Mouse (Mus musculus) forebrain, postnatal 0 days (tissue): ENCODE data around the gene Akt1. TPM values are rescaled to one million over a fixed set of nuclear protein-coding genes. Genes with fewer than 3 reads are reported as not detected.

Experiments
- ATAC-seq: fragments of 200-750 bp; cut with Nextera tagmentation; 2 replicates; pipeline ENCODE4 v1.8.0; 2017; ENCODE audit warnings: mild to moderate bottlenecking, moderate library complexity
- DNase-seq: peaks from one replicate; pipeline ENCODE4 v3.0.0-alpha.2; 2015
- H3K27ac ChIP-seq: fragments of 300-500 bp; sonication (generic); 2 replicates; pipeline ENCODE4 v1.5.1; 2014; ENCODE audit warnings: low read depth, mild to moderate bottlenecking, antibody characterized with exemption, low read length, moderate library complexity, mixed read lengths
- H3K27me3 ChIP-seq: fragments of 300-500 bp; sonication (generic); 2 replicates; pipeline ENCODE4 v1.6.1; 2014; ENCODE audit warnings: mild to moderate bottlenecking, low read length, mixed read lengths; ENCODE audit not compliant: insufficient read depth
- H3K36me3 ChIP-seq: fragments of 300-500 bp; sonication (generic); 2 replicates; pipeline ENCODE4 v1.6.1; 2014; ENCODE audit warnings: mild to moderate bottlenecking, moderate library complexity; ENCODE audit not compliant: insufficient read depth
- H3K4me1 ChIP-seq: fragments of 300-500 bp; sonication (generic); 2 replicates; pipeline ENCODE4 v1.6.1; 2014; ENCODE audit warnings: antibody characterized with exemption; ENCODE audit not compliant: insufficient read depth
- H3K4me2 ChIP-seq: fragments of 300-500 bp; sonication (generic); 2 replicates; pipeline ENCODE4 v1.6.1; 2014; ENCODE audit warnings: low read depth, mild to moderate bottlenecking, moderate library complexity
- H3K4me3 ChIP-seq: fragments of 300-500 bp; sonication (generic); 2 replicates; pipeline ENCODE4 v1.5.1; 2014; ENCODE audit warnings: low read depth, low read length, mixed read lengths
- H3K9ac ChIP-seq: fragments of 300-500 bp; sonication (generic); 2 replicates; pipeline ENCODE4 v1.6.1; 2014; ENCODE audit warnings: mild to moderate bottlenecking
- H3K9me3 ChIP-seq: fragments of 300-500 bp; sonication (generic); 2 replicates; pipeline ENCODE4 v1.6.1; 2016; ENCODE audit warnings: low read length
- CTCF ChIP-seq: sonication (generic); IDR thresholded peaks from 2 replicates; pipeline ENCODE4 v1.5.1; 2016; ENCODE audit warnings: antibody characterized with exemption, control low read depth, low read depth
- WGBS: fragments of 180-500 bp; shearing (Covaris S2); extraction: QIAGEN DNeasy Blood & Tissue Kit; methylation state at CpG from one replicate; pipeline ENCODE4 v1.1.7; 2014; 5-methylcytosine and 5-hydroxymethylcytosine counted together
- polyA plus RNA-seq: library from polyadenylated mRNA; unstranded; fragments of >200 nt; fragmentation: Nextera tagmentation; extraction: Ambion mirVana; gene quantifications from 2 replicates; pipeline ENCODE4 v1.2.1, GENCODE M21; 2015
- total RNA-seq: library from RNA; depleted of rRNA; stranded (reverse); fragments of >200 nt; gene quantifications from 2 replicates; pipeline ENCODE4 v1.2.3, GENCODE M21; 2014; rRNA removed

Akt1 gene
- total RNA-seq (213 and 215 TPM in 2 replicates), polyA plus RNA-seq (117 TPM in 2 replicates)

- Histone ChIP-seq H3K9me3 (no peaks in the 10 kb centered on the region), H3K4me2 (peak within 1 kb of the TSS; percentile 88), H3K36me3 (peaks cover 14% of the 10 kb centered on the region; the same call in 1 of the 2 replicates), H3K9ac (peak within 1 kb of the TSS; percentile 96), H3K4me1 (peaks cover 24% of the 10 kb centered on the region), H3K27me3 (peaks cover 15% of the 10 kb centered on the region; the same call in 1 of the 2 replicates), H3K27ac (peak within 1 kb of the TSS; percentile 91), H3K4me3 (peak within 1 kb of the TSS; percentile 91)
- ATAC-seq (peak; percentile 23; the same call in 1 of the 2 replicates), DNase-seq (peak; percentile 68)
- no peak for TF ChIP-seq CTCF
- 3% methylated on average over 32 of the region's 70 CpGs for WGBS
Observed at GRCm38 (mm10) chr12:112674132-112675011, at the start of gene Akt1. Akt1 (minus strand) TSS chr12:112674884.

GRCm38 (mm10) chr12:112724077-112724805, 49.6 kb upstream of the Akt1 start:
- 0 out of 2 replicates have a peak overlapping the region, but pooled peaks have one; percentile 10 for H3K4me2 ChIP-seq
- peak; percentile 68 for TF ChIP-seq CTCF
- no peaks in the 10 kb centered on the region for H3K9me3 ChIP-seq
- peaks cover 17% of the 10 kb centered on the region; the same call in 1 of the 2 replicates for H3K36me3 ChIP-seq
- peak; percentile 56 for ATAC-seq
- H3K4me1 ChIP-seq = peaks cover 17% of the 10 kb centered on the region
- no peak overlapping the region for H3K27ac ChIP-seq
- H3K27me3 ChIP-seq = no peaks in the 10 kb centered on the region
- H3K9ac ChIP-seq = no peak overlapping the region
- no peak overlapping the region for H3K4me3 ChIP-seq
- peak; percentile 80 for DNase-seq
- WGBS = 80% methylated on average over 11 of the region's 11 CpGs

GRCm38 (mm10) chr12:112723445-112723844, 48.8 kb upstream of the Akt1 start:
- 90% methylated on average over 6 of the region's 6 CpGs for WGBS
- no peak overlapping the region for H3K27ac ChIP-seq
- peaks cover 17% of the 10 kb centered on the region for H3K4me1 ChIP-seq
- no peak for TF ChIP-seq CTCF
- ATAC-seq (no peak), DNase-seq (no peak)
- no peaks in the 10 kb centered on the region for H3K27me3 ChIP-seq
- H3K36me3 ChIP-seq = peaks cover 17% of the 10 kb centered on the region; the same call in 1 of the 2 replicates
- peak overlapping the region; percentile 90; the same call in 1 of the 2 replicates for H3K9ac ChIP-seq
- peak overlapping the region; percentile 84 for H3K4me3 ChIP-seq
- H3K4me2 ChIP-seq = peak overlapping the region; percentile 93
- H3K9me3 ChIP-seq = no peaks in the 10 kb centered on the region

- DNase-seq (no peak), ATAC-seq (peak; percentile 26; the same call in 1 of the 2 replicates)
- H3K9me3 ChIP-seq = no peaks in the 10 kb centered on the region
- WGBS = 14% methylated on average over 5 of the region's 5 CpGs
- no peaks in the 10 kb centered on the region for H3K27me3 ChIP-seq
- H3K9ac ChIP-seq = peak overlapping the region; percentile 90
- no peak overlapping the region for H3K27ac ChIP-seq
- H3K36me3 ChIP-seq = peaks cover 17% of the 10 kb centered on the region; the same call in 1 of the 2 replicates
- peak overlapping the region; percentile 84 for H3K4me3 ChIP-seq
- peaks cover 17% of the 10 kb centered on the region for H3K4me1 ChIP-seq
- peak overlapping the region; percentile 93 for H3K4me2 ChIP-seq
- no peak for TF ChIP-seq CTCF
Observed at GRCm38 (mm10) chr12:112723028-112723330, 48.3 kb upstream of the Akt1 start.

- peak overlapping the region; percentile 93 for H3K4me2 ChIP-seq
- H3K4me1 ChIP-seq = peaks cover 17% of the 10 kb centered on the region
- H3K27ac ChIP-seq = peak overlapping the region; percentile 67
- WGBS = 4% methylated on average over 59 of the region's 75 CpGs
- no peak for TF ChIP-seq CTCF
- ATAC-seq (peak; percentile 62), DNase-seq (peak; percentile 56)
- peaks cover 17% of the 10 kb centered on the region; the same call in 1 of the 2 replicates for H3K36me3 ChIP-seq
- no peaks in the 10 kb centered on the region for H3K27me3 ChIP-seq
- no peaks in the 10 kb centered on the region for H3K9me3 ChIP-seq
- peak overlapping the region; percentile 84 for H3K4me3 ChIP-seq
- peak overlapping the region; percentile 90 for H3K9ac ChIP-seq
Observed at GRCm38 (mm10) chr12:112722240-112723027, 47.8 kb upstream of the Akt1 start.
